Mouse (Mus musculus): ENCODE results near the gene Rprml. TPM values are rescaled to one million over a fixed set of nuclear protein-coding genes. Genes with fewer than 3 reads are reported as not detected.

Rprml gene
- polyA plus RNA-seq, 1 experiment from 2014 or later: 0.52 TPM

DNA sequence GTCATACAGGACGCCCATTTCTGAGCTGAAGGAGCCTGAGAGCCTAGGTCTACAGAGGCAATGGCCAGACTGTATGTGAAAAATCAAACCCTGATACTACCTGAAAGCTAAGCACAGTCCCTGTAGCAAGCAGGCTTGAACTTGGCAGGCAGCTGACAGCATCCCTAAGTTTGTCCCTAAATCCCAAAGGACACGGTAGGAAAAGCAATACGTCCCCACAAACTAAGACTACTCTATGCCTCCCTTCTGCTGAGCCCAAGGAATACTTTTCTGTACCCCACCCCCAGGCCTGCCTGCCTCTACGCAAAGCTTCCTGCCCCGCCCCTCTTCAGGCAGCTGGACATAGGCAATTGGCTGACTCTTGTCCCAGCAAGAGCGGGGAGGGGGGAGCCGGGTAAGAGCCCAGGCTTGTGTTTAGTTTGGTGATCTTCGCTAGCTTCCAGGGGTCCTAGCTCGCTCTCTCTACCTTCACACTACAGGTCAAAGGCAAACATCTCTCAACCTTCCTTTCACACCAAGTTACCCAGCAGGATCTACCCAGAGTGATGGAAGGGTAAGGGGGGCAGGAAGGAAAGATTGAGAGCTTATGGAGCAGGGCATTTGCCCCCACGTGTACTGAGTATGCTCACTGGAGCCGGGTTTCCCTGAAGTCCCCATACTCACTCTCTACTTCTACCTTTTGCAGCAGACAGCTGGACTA lies 1.3 kb upstream of the Rprml start:
- Histone ChIP-seq H3K4me2 (replicated peaks) (no peak overlapping the region), H3K4me1 (replicated peaks) (peaks cover 14% of the 10 kb centered on the region), H3K36me3 (no peaks in the 10 kb centered on the region), H3K4me3 (replicated peaks) (no peak overlapping the region), H3K9me3 (no peaks in the 10 kb centered on the region), H3K27ac (no peak overlapping the region), H3K9ac (no peak overlapping the region), H3K27me3 (replicated peaks) (peaks cover 61% of the 10 kb centered on the region)
- no peak for ATAC-seq
- 8% methylated on average over 11 of the region's 11 CpGs for WGBS

DNA sequence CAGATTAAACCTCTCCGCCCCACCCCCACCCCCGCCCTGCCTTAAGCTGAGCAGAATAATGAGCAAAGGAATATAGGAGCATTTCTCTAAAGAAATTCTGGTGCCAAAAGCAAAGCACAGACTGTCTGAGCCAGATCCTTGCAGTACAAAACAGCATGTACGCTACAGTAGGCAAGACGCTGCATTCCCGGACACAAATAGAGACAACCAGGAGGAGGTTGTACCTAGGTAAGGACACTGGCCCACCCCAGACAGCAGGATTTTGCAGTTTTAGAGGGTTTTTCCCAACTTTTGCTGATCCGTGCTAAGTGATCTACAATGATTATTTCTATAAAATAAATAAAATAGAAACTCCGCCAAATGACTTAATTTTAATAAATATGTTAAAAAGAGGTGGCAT lies 714 bp upstream of the Rprml start:
- no peaks in the 10 kb centered on the region for H3K36me3 ChIP-seq
- H3K4me1 ChIP-seq (replicated peaks): peaks cover 17% of the 10 kb centered on the region
- no peak overlapping the region for H3K4me2 ChIP-seq (replicated peaks)
- H3K9me3 ChIP-seq: no peaks in the 10 kb centered on the region
- H3K4me3 ChIP-seq (replicated peaks): no peak overlapping the region
- no peak overlapping the region for H3K9ac ChIP-seq
- no peak overlapping the region for H3K27ac ChIP-seq
- no peak for ATAC-seq
- peaks cover 63% of the 10 kb centered on the region for H3K27me3 ChIP-seq (replicated peaks)
- 29% methylated on average over 7 of the region's 7 CpGs for WGBS

- H3K9ac ChIP-seq: no peak overlapping the region
- no peak overlapping the region for H3K27ac ChIP-seq
- H3K4me3 ChIP-seq (replicated peaks): peak overlapping the region; percentile 35
- peaks cover 68% of the 10 kb centered on the region for H3K27me3 ChIP-seq (replicated peaks)
- no peak for ATAC-seq
- peaks cover 20% of the 10 kb centered on the region for H3K4me1 ChIP-seq (replicated peaks)
- no peaks in the 10 kb centered on the region for H3K9me3 ChIP-seq
- peak overlapping the region; percentile 73 for H3K4me2 ChIP-seq (replicated peaks)
- H3K36me3 ChIP-seq: no peaks in the 10 kb centered on the region
- 2% methylated on average over 37 of the region's 37 CpGs for WGBS
Measured at GRCm38 (mm10) chr11:103649983-103650493, 668 bp downstream of the Rprml start.

GRCm38 (mm10) chr11:103651426-103651825 lies 2.1 kb downstream of the Rprml start:
- ATAC-seq: no peak
- H3K36me3 ChIP-seq: no peaks in the 10 kb centered on the region
- peaks cover 69% of the 10 kb centered on the region for H3K27me3 ChIP-seq (replicated peaks)
- peaks cover 20% of the 10 kb centered on the region for H3K4me1 ChIP-seq (replicated peaks)
- H3K9ac ChIP-seq: no peak overlapping the region
- H3K4me2 ChIP-seq (replicated peaks): no peak overlapping the region
- H3K9me3 ChIP-seq: no peaks in the 10 kb centered on the region
- 84% methylated on average over 6 of the region's 6 CpGs for WGBS
- H3K27ac ChIP-seq: no peak overlapping the region
- no peak overlapping the region for H3K4me3 ChIP-seq (replicated peaks)

GRCm38 (mm10) chr11:103653359-103653965 lies 4.1 kb downstream of the Rprml start:
- Histone ChIP-seq H3K4me2 (replicated peaks) (no peak overlapping the region), H3K4me1 (replicated peaks) (peaks cover 16% of the 10 kb centered on the region), H3K27ac (no peak overlapping the region), H3K9me3 (no peaks in the 10 kb centered on the region), H3K36me3 (no peaks in the 10 kb centered on the region), H3K4me3 (replicated peaks) (no peak overlapping the region), H3K27me3 (replicated peaks) (peaks cover 52% of the 10 kb centered on the region), H3K9ac (no peak overlapping the region)
- WGBS: 63% methylated on average over 10 of the region's 10 CpGs
- ATAC-seq: peak; percentile 88

GRCm38 (mm10) chr11:103656520-103656919 lies 7.2 kb downstream of the Rprml start:
- WGBS: 5% methylated on average over 3 of the region's 3 CpGs
- Histone ChIP-seq H3K27ac (no peak overlapping the region), H3K4me3 (replicated peaks) (no peak overlapping the region), H3K36me3 (no peaks in the 10 kb centered on the region), H3K9me3 (no peaks in the 10 kb centered on the region), H3K4me2 (replicated peaks) (no peak overlapping the region), H3K9ac (no peak overlapping the region), H3K27me3 (replicated peaks) (peaks cover 25% of the 10 kb centered on the region), H3K4me1 (replicated peaks) (0 out of 2 replicates have a peak, but pooled peaks cover 7% of the 10 kb centered on the region)
- ATAC-seq: no peak

DNA sequence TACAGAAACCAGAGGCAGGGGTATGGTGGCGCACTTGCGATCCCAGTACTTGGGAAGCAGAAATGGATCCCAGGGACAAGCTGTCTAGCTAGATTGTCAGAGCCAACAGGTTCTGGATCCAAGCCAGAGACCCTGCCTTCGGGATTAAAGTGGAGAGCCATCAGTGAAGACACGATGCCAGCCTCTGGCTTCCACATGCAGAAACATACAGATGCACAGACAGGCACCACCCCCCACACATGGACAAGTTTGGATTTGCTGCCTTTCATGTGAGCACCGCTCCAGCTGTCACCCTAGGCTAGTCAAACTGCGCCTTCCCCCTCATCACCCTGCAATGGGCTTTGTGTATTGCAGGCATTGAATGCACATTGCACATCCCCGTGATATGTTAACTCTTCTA lies 8.8 kb downstream of the Rprml start:
- H3K36me3 ChIP-seq: no peaks in the 10 kb centered on the region
- WGBS: 78% methylated on average over 7 of the region's 7 CpGs

GRCm38 (mm10) chr11:103661863-103662262 lies 12.5 kb downstream of the Rprml start:
- Histone ChIP-seq H3K4me2 (replicated peaks) (no peak overlapping the region), H3K4me1 (replicated peaks) (0 out of 2 replicates have a peak, but pooled peaks cover 4% of the 10 kb centered on the region), H3K9ac (no peak overlapping the region), H3K9me3 (no peaks in the 10 kb centered on the region), H3K27me3 (replicated peaks) (0 out of 2 replicates have a peak, but pooled peaks cover 3% of the 10 kb centered on the region), H3K4me3 (replicated peaks) (no peak overlapping the region), H3K36me3 (no peaks in the 10 kb centered on the region), H3K27ac (no peak overlapping the region)
- 57% methylated on average over 4 of the region's 4 CpGs for WGBS
- no peak for ATAC-seq

More for the DNA sequence above, 8.8 kb downstream of the Rprml start:
- Histone ChIP-seq H3K9me3 (no peaks in the 10 kb centered on the region), H3K27ac (no peak overlapping the region), H3K27me3 (replicated peaks) (peaks cover 11% of the 10 kb centered on the region), H3K9ac (no peak overlapping the region), H3K4me1 (replicated peaks) (0 out of 2 replicates have a peak, but pooled peaks cover 6% of the 10 kb centered on the region), H3K4me2 (replicated peaks) (no peak overlapping the region), H3K4me3 (replicated peaks) (no peak overlapping the region)
- ATAC-seq: no peak

DNA sequence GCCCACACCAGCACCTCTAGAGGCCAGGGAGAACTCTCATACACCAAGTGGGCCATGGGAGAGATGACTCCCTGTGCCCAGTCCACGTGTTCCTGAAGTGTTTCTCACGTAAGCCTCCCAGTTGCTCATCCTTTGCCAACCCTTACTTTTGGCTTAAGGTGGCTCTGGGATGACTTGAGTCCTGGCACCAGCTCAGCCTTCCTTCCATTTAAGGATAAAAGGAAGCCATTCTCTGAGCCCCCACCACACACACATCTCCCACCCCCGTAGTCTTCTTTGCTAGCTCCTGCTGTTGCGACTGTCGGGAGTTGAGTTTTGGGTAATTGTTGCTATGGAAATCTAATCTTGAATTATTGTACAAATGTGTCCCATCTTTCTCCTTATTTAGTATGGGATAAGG lies 13.2 kb downstream of the Rprml start:
- H3K4me1 ChIP-seq (replicated peaks): 0 out of 2 replicates have a peak, but pooled peaks cover 4% of the 10 kb centered on the region
- H3K4me3 ChIP-seq (replicated peaks): no peak overlapping the region
- 0 out of 2 replicates have a peak, but pooled peaks cover 3% of the 10 kb centered on the region for H3K27me3 ChIP-seq (replicated peaks)
- H3K36me3 ChIP-seq: no peaks in the 10 kb centered on the region
- ATAC-seq: no peak
- 81% methylated on average over 5 of the region's 5 CpGs for WGBS
- no peak overlapping the region for H3K27ac ChIP-seq
- H3K9me3 ChIP-seq: no peaks in the 10 kb centered on the region
- no peak overlapping the region for H3K4me2 ChIP-seq (replicated peaks)
- no peak overlapping the region for H3K9ac ChIP-seq

DNA sequence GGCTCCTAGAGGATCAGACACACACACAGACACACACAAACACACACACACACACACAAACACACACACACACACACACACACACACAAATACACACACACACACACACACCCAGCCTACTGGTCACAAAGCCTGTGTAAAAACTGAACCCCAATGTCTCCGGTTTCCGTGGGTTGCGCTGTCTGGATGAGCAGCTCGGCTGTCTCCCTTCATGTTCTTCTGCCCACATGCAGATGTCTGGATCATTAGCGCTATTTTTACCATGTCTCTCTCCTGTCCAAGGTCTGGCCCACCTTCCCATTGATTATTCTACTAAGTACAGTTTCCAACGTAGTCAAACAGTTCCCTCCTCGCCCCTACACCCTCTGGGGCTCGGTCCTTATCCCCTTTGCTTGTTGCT lies 13.7 kb downstream of the Rprml start:
- 84% methylated on average over 8 of the region's 8 CpGs for WGBS
- H3K4me3 ChIP-seq (replicated peaks): no peak overlapping the region
- 0 out of 2 replicates have a peak, but pooled peaks cover 3% of the 10 kb centered on the region for H3K27me3 ChIP-seq (replicated peaks)
- H3K4me2 ChIP-seq (replicated peaks): no peak overlapping the region
- H3K9me3 ChIP-seq: no peaks in the 10 kb centered on the region
- H3K9ac ChIP-seq: no peak overlapping the region
- no peaks in the 10 kb centered on the region for H3K36me3 ChIP-seq
- 0 out of 2 replicates have a peak, but pooled peaks cover 4% of the 10 kb centered on the region for H3K4me1 ChIP-seq (replicated peaks)
- no peak overlapping the region for H3K27ac ChIP-seq
- no peak for ATAC-seq

DNA sequence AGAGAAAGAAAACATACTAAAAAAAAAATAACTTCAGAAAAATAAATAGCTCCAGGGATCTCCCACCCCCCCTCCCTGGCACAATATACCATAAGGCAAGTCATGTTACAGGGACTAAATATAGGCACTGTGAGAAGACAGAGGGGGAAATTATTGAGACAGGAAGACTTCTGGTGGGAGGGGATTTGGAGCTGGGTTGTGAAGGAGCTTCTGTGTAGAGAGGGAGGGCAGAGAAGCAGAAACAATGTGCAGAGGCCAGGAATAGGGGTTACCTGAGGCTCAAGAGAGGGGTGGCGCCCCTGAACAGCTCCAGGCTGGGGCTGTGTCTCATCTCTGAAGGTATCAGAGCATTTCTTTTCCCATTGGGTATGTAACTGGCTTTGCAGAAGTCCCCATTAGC lies 16.3 kb downstream of the Rprml start:
- no peak overlapping the region for H3K4me2 ChIP-seq (replicated peaks)
- no peaks in the 10 kb centered on the region for H3K36me3 ChIP-seq
- no peak overlapping the region for H3K27ac ChIP-seq
- ATAC-seq: no peak
- H3K9me3 ChIP-seq: no peaks in the 10 kb centered on the region
- 0 out of 2 replicates have a peak, but pooled peaks cover 3% of the 10 kb centered on the region for H3K27me3 ChIP-seq (replicated peaks)
- H3K4me1 ChIP-seq (replicated peaks): 0 out of 2 replicates have a peak, but pooled peaks cover 4% of the 10 kb centered on the region
- WGBS: 63% methylated on average over 1 of the region's 1 CpGs
- H3K9ac ChIP-seq: no peak overlapping the region
- no peak overlapping the region for H3K4me3 ChIP-seq (replicated peaks)

DNA sequence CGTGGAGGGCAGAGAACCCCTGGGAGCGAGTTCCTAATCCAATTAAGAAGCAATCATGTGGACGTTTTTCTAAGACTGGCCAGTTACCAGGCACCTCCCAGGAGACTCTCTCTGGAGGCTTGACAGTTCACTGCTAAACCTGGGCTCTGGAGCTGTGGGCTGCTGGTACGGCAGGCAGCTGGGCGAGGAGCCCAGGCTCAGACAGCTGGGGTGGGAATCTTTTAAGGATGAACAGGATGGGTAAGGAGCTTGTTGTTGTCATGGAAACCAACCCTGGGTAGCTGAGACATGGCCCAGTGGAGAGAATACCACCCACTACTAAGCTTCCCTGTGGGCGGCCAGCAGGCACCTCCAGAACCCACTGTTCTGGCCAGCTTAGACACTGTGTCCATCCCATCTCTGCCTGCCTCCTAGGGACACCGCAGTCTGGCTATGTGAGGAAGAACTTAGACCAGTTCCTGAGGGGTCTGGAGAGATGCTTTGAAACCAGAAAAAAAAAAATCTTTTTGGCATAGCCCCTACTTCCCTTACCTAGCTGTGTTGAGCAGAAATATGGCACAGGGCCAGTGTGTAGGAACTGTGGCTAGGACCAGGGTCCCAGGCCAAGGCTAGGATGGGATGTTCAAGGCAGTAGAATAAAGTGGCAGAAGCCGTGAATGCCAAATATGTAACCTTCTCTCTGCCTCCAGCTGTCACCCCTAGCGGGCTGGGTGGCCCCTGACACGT lies 17.0 kb downstream of the Rprml start:
- Histone ChIP-seq H3K9me3 (no peaks in the 10 kb centered on the region), H3K4me1 (replicated peaks) (0 out of 2 replicates have a peak, but pooled peaks cover 4% of the 10 kb centered on the region), H3K36me3 (no peaks in the 10 kb centered on the region), H3K27me3 (replicated peaks) (0 out of 2 replicates have a peak, but pooled peaks cover 3% of the 10 kb centered on the region), H3K27ac (no peak overlapping the region), H3K9ac (no peak overlapping the region), H3K4me3 (replicated peaks) (no peak overlapping the region), H3K4me2 (replicated peaks) (no peak overlapping the region)
- WGBS: 43% methylated on average over 10 of the region's 10 CpGs
- ATAC-seq: no peak

Measured in intestine, embryonic 15.5 days (tissue).